Mouse (Mus musculus): Measurements from ENCODE around the gene Olfr575.

GRCm38 (mm10) chr7:102958593-102958992 is at the start of gene Olfr575:
- TF ChIP-seq POLR2A (IDR thresholded peaks at IDR 0.05; ENCODE audit: insufficient read length, low read depth) (no peak), MYOG (IDR thresholded peaks at IDR 0.05; ENCODE audit: control insufficient read depth in 1 of 3, insufficient read depth in 1 of 3, insufficient read length in 2 of 3, low read depth in 2 of 3) (no peak)

Measured in myocyte (in vitro differentiated cells).